Mouse (Mus musculus) gastrocnemius, adult 2 months (tissue): ENCODE results near the gene Mgam. TPM values are rescaled to one million over a fixed set of nuclear protein-coding genes. Genes with fewer than 3 reads are reported as not detected.
"Not testable (repeated sequence)": the region's sequence is repeated elsewhere in the genome, so short reads cannot be mapped to it uniquely, and the experiment has no call there.

Experiments used
- DNase-seq: peaks from one replicate; pipeline ENCODE4 v3.0.0; 2022
- H3K27ac ChIP-seq: fragments of 200-600 bp; 2 replicates; pipeline ENCODE4 v1.8.1; 2022; ENCODE audit warnings: mild to moderate bottlenecking
- H3K4me3 ChIP-seq: fragments of 200-600 bp; 2 replicates; pipeline ENCODE4 v1.8.1; 2022; ENCODE audit warnings: mild to moderate bottlenecking, moderate library complexity
- CTCF ChIP-seq: fragments of 200-600 bp; IDR thresholded peaks from 2 replicates; pipeline ENCODE4 v1.8.1; 2022; ENCODE audit warnings: antibody characterized with exemption, mild to moderate bottlenecking, moderate library complexity
- intact Hi-C: fragments of 180-260 bp; cut with DNase I; formaldehyde crosslinking; loops from one replicate; pipeline ENCODE4 v1.15.1; 2025
- long read RNA-seq, 2 experiments: library from polyadenylated mRNA; stranded (forward); transcript quantifications; one replicate each; pipeline ENCODE4 v2.0.0; 2021
- total RNA-seq, 2 experiments: library from RNA; stranded (reverse); gene quantifications; 2 replicates each; pipeline ENCODE4 v1.2.3; 2021

Gene Mgam
- 1 to 10 TPM in 1 of 2 experiments, not detected in 1; 1.1 TPM for total RNA-seq
- long read RNA-seq, experiment 1, partial matches to known transcripts, result 0 of 1 reads
- long read RNA-seq, experiment 1, other reads (novel, unspliced or antisense), result 1 of 1 reads
- long read RNA-seq, experiment 2, result 0 reads

DNA sequence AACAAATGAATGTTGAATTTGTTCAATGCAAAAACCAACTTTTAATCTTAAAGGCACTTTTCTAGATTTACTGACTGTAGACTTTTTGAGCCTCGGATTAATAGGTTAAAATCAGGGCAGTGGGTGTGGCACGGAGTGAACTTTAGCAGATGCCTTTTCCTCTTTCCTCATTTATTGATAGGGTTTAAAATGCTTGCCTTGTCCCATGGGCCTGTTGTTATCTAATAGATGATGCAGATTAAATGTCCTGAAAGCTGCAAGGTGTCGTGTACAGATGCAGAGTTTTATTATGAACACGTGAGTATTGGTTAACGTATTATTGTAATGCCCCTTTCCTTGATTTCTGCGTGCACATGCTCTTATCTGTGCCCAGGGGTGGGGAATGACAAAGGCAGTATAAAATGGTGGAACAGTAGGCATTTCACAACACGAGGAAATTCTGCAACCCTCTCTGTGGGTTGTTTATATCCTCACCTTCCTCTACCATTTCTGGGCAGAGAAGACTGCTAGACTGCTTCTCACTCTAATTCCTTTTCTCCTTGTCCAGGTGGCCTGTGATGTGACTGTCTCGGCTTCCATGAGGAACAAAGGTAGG lies at the start of gene Mgam:
Mgam (plus strand) TSS at position 426 of the 595 bp plus-strand sequence.
- no peak for DNase-seq
- intact Hi-C loops, result no loop called here
- no peak for TF ChIP-seq CTCF
- H3K27ac ChIP-seq, result no peak within 1 kb of the TSS
- no peak within 1 kb of the TSS for H3K4me3 ChIP-seq

DNA sequence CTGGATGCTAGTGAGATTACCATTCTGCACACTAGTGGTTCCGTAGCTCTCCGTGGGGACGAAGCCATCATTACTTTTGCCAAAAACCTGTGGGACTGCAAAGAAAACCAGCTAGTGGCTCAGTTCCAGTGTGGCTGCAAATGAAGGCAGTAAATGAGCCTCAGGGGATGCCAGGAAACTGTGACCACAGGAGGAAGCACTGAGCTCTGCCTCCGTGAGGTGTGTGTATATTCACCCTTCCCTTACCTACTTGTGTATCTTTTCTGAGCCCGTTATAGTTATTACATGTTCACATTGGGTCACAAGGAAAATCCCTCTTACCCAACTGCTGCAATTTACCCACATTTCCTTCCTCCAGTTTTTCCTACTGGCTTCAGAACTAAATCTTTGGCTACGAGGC lies 44.3 kb upstream of the Mgam start:
- TF ChIP-seq CTCF, result no peak
- Histone ChIP-seq H3K27ac (no peak overlapping the region), H3K4me3 (no peak overlapping the region)
- intact Hi-C loops, result no loop called here
- no peak for DNase-seq

DNA sequence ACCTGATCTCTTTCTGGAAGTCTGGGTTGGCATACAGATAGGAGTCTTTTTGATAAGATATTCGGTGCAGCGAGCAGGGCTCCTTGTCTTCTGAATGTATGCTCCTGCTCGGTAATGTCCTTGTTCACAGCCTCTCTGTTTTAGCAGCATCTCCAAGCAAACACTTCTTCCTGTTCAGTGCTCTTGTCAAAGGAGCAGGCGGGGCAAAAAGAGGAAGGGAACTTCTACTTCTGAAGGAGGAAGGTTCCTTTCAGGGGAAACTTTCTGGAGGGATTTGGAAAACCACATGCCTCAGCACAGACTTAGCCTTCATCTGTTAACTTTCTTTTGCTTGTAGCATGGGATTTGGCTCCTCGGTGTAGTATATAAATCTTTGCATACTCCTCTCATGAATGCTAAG lies 43.0 kb upstream of the Mgam start, which contains the start of gene Clec5a:
Clec5a (minus strand) TSS at position 177 of the 400 bp plus-strand sequence.
- H3K27ac ChIP-seq, result no peak within 1 kb of the TSS
- intact Hi-C loops, result no loop called here
- DNase-seq, result no peak
- TF ChIP-seq CTCF, result no peak
- H3K4me3 ChIP-seq, result no peak within 1 kb of the TSS; the same call in 1 of the 2 replicates

DNA sequence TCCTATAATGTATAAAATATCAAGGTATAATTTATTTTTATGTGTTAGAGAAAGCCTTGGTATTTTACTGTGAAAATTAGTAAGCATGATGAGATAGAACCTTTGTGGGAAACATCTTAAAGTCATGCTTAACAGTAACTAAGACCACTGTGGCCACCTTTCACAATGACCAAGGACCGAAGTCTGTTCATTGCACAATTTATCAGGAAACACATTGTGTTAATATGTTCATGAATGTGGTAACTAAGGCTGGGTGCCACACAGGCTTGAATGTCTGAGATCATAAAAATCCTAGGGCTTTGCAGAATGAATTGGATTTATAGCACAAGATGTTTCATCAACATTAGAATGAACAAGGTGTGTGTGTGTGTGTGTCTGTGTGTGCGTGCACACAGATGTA lies 40.3 kb upstream of the Mgam start:
- no peak for DNase-seq
- Histone ChIP-seq H3K4me3 (no peak overlapping the region), H3K27ac (no peak overlapping the region)
- intact Hi-C loops, result no loop called here
- no peak for TF ChIP-seq CTCF

DNA sequence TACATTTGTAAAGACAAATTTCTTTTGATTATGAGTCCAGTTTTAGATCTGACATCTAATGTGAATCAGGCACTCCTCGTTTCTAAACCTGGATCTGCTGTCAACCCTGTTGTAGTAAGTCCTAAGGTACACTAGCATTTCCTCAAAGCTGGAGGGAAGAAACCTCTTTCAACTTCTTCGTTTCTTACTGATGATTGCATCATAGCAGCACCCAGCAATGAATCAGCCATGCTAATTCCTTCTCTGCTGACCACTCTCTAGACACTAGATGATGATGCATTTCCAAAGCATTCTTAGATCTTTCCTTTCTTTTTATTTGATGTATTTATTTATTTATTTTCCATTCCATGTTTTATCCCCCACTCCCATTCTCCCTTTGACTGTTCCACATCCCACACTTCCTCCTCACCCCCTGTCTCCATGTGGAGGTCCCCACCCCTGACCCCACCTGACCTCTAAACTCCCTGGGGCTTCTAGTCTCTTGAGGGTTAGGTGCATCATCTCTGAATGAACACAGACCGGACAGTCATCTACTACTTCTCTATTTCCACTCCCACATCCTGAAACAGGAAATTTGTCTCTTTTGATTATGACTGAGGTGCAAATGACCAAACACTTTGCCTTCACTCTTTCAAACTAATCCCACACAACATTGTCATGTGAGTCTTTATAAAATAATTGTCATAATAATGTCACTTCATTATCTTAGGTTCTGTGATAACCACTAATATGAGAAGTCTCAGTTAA lies 33.7 kb upstream of the Mgam start:
- TF ChIP-seq CTCF, result no peak
- no peak overlapping the region for H3K27ac ChIP-seq
- DNase-seq, result no peak
- no peak overlapping the region for H3K4me3 ChIP-seq
- intact Hi-C loops, result no loop called here

DNA sequence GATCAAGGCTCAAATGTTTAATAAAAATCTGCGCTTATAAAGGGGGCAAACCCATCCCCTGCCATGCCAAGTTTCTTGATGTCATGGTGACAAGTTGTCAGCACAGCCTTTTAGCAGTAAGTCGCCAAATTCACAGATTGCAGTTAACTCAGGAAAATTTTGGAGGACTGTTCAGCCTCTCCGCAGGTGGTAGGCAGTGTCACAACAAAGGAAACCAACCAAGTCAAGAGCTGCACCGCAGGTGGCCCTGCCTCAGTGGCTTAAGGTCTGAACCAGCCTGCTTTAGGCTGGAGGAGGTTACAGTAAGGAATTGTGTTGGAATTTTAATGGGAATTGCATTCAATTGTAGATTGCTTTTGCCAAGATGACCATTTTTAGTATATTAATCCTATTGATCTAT lies 30.1 kb upstream of the Mgam start:
- H3K4me3 ChIP-seq, intact Hi-C loops, H3K27ac ChIP-seq, DNase-seq: not testable (repeated sequence)

DNA sequence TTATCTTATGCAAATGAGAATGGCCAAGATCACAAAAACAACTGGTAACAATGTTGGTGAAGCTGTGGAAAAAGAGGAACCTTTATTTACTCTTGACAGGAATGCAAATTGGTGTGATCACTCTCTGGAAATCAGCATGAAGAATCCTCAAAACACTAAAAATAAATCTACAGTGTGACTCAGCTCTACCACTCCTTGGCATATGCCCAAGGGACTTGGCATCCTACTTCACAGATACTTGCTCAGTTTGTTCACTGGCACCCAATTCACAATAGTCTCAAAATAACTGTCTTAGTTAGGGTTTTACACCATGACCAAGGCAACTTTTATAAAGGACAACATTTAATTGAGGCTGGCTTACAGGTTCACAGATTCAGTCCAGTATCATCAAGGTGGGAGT lies 21.2 kb upstream of the Mgam start:
- no peak overlapping the region for H3K27ac ChIP-seq
- intact Hi-C loops, result no loop called here
- H3K4me3 ChIP-seq, result no peak overlapping the region
- no peak for TF ChIP-seq CTCF
- DNase-seq, result no peak

DNA sequence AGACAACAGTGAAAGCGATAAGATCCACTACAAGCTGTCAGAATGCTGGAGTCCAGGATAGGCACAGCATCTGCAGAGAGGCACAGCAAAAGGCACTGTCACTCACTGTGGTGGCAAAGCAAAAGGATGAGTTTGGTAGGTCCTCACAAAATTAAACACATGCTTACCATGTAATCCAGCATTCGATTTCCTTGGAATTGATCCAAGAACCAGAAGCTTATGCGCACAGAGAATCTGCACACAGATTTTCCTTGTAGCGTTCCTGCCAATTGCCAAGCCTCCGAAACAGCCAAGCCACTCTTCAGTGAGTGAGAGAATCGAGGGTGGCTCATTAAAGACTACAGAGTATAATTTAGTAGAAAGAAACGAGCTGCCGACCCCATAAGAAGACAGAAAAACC lies 18.4 kb upstream of the Mgam start:
- no peak for TF ChIP-seq CTCF
- no peak overlapping the region for H3K27ac ChIP-seq
- no peak overlapping the region for H3K4me3 ChIP-seq
- intact Hi-C loops, result no loop called here
- no peak for DNase-seq

GRCm38 (mm10) chr6:40613260-40613852 lies 15.3 kb upstream of the Mgam start, which contains the start of gene Tas2r138:
Tas2r138 (minus strand) TSS chr6:40613310.
- no peak for TF ChIP-seq CTCF
- DNase-seq, result no peak
- intact Hi-C loops, result no loop called here
- Histone ChIP-seq H3K27ac (no peak within 1 kb of the TSS), H3K4me3 (no peak within 1 kb of the TSS)

GRCm38 (mm10) chr6:40617965-40618364 lies 10.7 kb upstream of the Mgam start:
- Histone ChIP-seq H3K4me3 (no peak overlapping the region), H3K27ac (no peak overlapping the region)
- intact Hi-C loops, result loop anchor here (2.0 kb wide), 1 partner anchor 71 kb away; no protein-coding TSS in a partner anchor
- TF ChIP-seq CTCF, result peak; percentile 76
- peak; percentile 59 for DNase-seq

GRCm38 (mm10) chr6:40626111-40626510 lies 2.5 kb upstream of the Mgam start:
- TF ChIP-seq CTCF, result no peak
- Histone ChIP-seq H3K4me3 (no peak overlapping the region), H3K27ac (no peak overlapping the region)
- intact Hi-C loops, result no loop called here
- no peak for DNase-seq

DNA sequence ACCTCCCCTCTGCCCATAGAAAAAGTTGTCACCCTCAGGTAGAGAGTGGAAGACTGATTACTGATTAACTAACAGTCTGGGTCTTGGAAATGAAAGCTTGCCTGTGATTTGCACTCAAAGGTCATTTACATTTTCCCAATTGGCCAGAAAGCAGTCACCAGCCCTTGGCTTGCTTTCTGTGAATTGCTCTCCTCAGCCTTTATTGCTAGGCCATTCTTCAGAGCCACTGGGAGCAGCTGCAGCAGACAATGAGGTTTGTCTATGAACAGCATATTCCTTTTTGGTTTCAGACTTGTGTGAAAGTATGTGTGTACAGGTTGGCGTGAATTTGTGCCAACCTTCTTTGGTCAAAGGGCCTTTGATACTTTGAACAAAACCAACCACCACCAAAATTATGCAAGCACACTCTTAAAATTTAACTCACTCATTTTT lies 6.0 kb downstream of the Mgam start:
- DNase-seq, result no peak
- intact Hi-C loops, result no loop called here
- Histone ChIP-seq H3K27ac (no peak overlapping the region), H3K4me3 (no peak overlapping the region)
- no peak for TF ChIP-seq CTCF

DNA sequence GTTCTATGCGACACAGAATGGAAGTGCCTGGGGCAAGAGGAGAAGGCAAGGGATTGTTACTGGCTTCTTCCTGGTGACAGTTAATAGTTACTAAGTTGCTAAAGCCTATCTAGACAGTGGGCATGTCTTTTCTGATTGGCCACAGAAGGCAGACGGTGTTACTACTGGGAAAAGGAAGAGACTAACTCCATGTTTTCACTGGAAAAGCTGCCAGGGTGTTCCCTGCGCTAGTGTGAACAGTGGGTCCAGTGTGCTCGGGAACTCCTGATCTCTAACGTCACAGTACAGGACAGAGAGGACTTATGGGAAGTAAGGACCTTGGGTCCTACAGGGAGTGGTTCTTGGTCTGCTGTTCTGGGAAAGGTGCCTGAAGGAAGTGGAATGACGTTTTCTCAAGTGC lies 6.9 kb downstream of the Mgam start:
- intact Hi-C loops, result no loop called here
- Histone ChIP-seq H3K27ac (no peak overlapping the region), H3K4me3 (no peak overlapping the region)
- no peak for DNase-seq
- TF ChIP-seq CTCF, result no peak
